Mouse (Mus musculus) testis, adult 2 months (tissue): ENCODE measurements around the gene Lsmem1.

Experiments
- CTCF ChIP-seq: fragments of 200-500 bp; IDR thresholded peaks from 2 replicates; pipeline ENCODE4 v1.5.1; 2012; ENCODE audit warnings: low read depth, mild to moderate bottlenecking, inconsistent platforms, low read length, moderate library complexity; ENCODE audit not compliant: control insufficient read depth, insufficient read depth, insufficient replicate concordance
- POLR2A ChIP-seq: fragments of 200-500 bp; IDR thresholded peaks from 2 replicates; pipeline ENCODE4 v1.6.1; 2012; ENCODE audit warnings: low read depth, mild to moderate bottlenecking, inconsistent platforms, low read length, moderate library complexity; ENCODE audit not compliant: control insufficient read depth

GRCm38 (mm10) chr12:40134529-40134928, 64.8 kb downstream of the Lsmem1 start:
- TF ChIP-seq CTCF = no peak
- TF ChIP-seq POLR2A = no peak
